Mouse (Mus musculus) neural tube, postnatal 0 days (tissue): ENCODE measurements around the gene Cog1. TPM values are rescaled to one million over a fixed set of nuclear protein-coding genes. Genes with fewer than 3 reads are reported as not detected.

ENCODE experiments used
- polyA plus RNA-seq: library from polyadenylated mRNA; unstranded; fragments of >200 nt; fragmentation: Nextera tagmentation; extraction: Ambion mirVana; gene quantifications from 2 replicates; pipeline ENCODE4 v1.2.1, GENCODE M21; 2015

The Cog1 gene
- 26.8 and 27.8 TPM in 2 replicates for polyA plus RNA-seq

GRCm38 (mm10) chr11:113648690-113649352 lies at the start of gene Cog1:
TSS of gene Cog1 (plus strand) at chr11:113649169.

GRCm38 (mm10) chr11:113618672-113619419 lies 30.1 kb upstream of the Cog1 start, which contains the start of gene Sstr2:
TSS of gene Sstr2 (plus strand) at chr11:113619342.

GRCm38 (mm10) chr11:113649353-113650210 lies 613 bp downstream of the Cog1 start, which contains the start of gene Slc39a11:
TSS of gene Slc39a11 (minus strand) at chr11:113650079.

GRCm38 (mm10) chr11:113683957-113684706 lies 35.2 kb downstream of the Cog1 start, which contains the start of the genes Fam104a and D11Wsu47e:
TSS of gene Fam104a (minus strand) at chr11:113684155.
TSS of gene D11Wsu47e (plus strand) at chr11:113684412.

DNA sequence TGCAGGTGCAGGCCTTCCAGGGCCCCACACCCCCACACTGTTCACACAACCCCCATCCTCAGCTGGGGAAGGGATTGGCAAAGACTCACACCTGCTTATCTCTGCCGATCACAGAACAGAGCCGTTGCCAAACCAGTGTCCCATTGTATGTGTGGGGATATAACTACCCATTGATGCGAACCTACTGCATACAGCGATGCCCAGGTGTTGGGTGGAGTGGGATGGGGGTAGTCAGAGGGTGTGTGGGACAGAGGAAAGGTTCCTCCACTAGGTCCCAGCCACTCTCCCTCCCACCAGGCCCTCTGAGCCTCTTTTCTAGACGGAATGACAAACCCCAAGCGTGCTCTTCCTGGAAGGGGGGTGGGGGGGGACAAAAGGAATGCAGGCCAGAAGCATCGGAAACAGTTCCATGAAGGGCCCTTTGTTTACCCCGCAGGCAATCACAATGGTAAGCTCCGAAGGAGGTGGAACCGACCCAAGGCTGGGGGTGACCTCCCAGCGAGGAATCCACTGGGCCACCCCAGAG lies 60.8 kb downstream of the Cog1 start, which contains the start of gene Cpsf4l:
Cpsf4l (minus strand) TSS at position 287 of the 526 bp plus-strand sequence.

Other genes starting within 250 kb of the Cog1 start
- 16.9 and 18.7 TPM in 2 replicates for gene Sstr2, start 29.8 kb upstream of the Cog1 start, polyA plus RNA-seq
- 22.4 and 24.1 TPM in 2 replicates for gene Slc39a11, start 910 bp downstream of the Cog1 start, polyA plus RNA-seq
- 48.2 and 48.9 TPM in 2 replicates for gene Fam104a, start 35.0 kb downstream of the Cog1 start, polyA plus RNA-seq
- gene D11Wsu47e, start 35.2 kb downstream of the Cog1 start, polyA plus RNA-seq: 18.4 and 19.5 TPM in 2 replicates
- gene Cpsf4l, start 60.8 kb downstream of the Cog1 start, polyA plus RNA-seq: 0.13 and 0.34 TPM in 2 replicates
- gene Cdc42ep4, start 102.7 kb downstream of the Cog1 start, polyA plus RNA-seq: 43.4 and 51.7 TPM in 2 replicates